Mouse (Mus musculus) MEL (cell line): ENCODE measurements around the gene Acaa1b.

Experiments used
- CTCF ChIP-seq, 3 experiments: IDR thresholded peaks in 2 of 3; conservative IDR thresholded peaks in 1 of 3; 2 replicates each; pipeline ENCODE4 v1.5.1; 2011 to 2012; ENCODE audit warnings: low read length in 3 of 3, low read depth in 2 of 3, mild to moderate bottlenecking in 2 of 3, improper control_type of control experiment in 1 of 3, inconsistent platforms in 1 of 3, mixed read lengths in 1 of 3, moderate library complexity in 1 of 3; ENCODE audit not compliant: control insufficient read depth in 1 of 3, insufficient read depth in 1 of 3, poor library complexity in 1 of 3, severe bottlenecking in 1 of 3
- EP300 ChIP-seq, 2 experiments: IDR thresholded peaks; 2 replicates each; pipeline ENCODE4 v1.6.1; 2011; ENCODE audit warnings: improper control_type of control experiment in 2 of 2, low read length in 2 of 2, low read depth in 1 of 2, mild to moderate bottlenecking in 1 of 2
- GATA1 ChIP-seq: IDR thresholded peaks from 2 replicates; pipeline ENCODE4 v1.6.1; 2011; ENCODE audit warnings: low read depth, low read length, improper control_type of control experiment
- KAT2A ChIP-seq: conservative IDR thresholded peaks from 2 replicates; pipeline ENCODE4 v1.6.1; 2012; ENCODE audit warnings: low read depth, low read length, improper control_type of control experiment, inconsistent platforms
- NELFE ChIP-seq: IDR thresholded peaks from 2 replicates; pipeline ENCODE4 v1.6.1; 2011; ENCODE audit warnings: low read depth, low read length, improper control_type of control experiment
- POLR2A ChIP-seq, 2 experiments: IDR thresholded peaks; 2 replicates each; pipeline ENCODE4 v1.6.1; 2011 to 2012; ENCODE audit warnings: low read length in 2 of 2, mild to moderate bottlenecking in 2 of 2, control low read depth in 1 of 2, improper control_type of control experiment in 1 of 2, low read depth in 1 of 2, moderate library complexity in 1 of 2; ENCODE audit not compliant: control insufficient read depth in 1 of 2, insufficient read depth in 1 of 2, poor library complexity in 1 of 2
- POLR2AphosphoS2 ChIP-seq: IDR thresholded peaks from 2 replicates; pipeline ENCODE4 v1.6.1; 2011; ENCODE audit warnings: low read length, improper control_type of control experiment
- USF1 ChIP-seq: IDR thresholded peaks from 2 replicates; pipeline ENCODE4 v1.6.1; 2014; ENCODE audit warnings: low read depth, mild to moderate bottlenecking, inconsistent platforms, low read length, improper control_type of control experiment, moderate library complexity
- ZMIZ1 ChIP-seq: IDR thresholded peaks from 2 replicates; pipeline ENCODE4 v1.6.1; 2012; ENCODE audit warnings: low read depth, mild to moderate bottlenecking, inconsistent platforms, low read length, improper control_type of control experiment, moderate library complexity

DNA sequence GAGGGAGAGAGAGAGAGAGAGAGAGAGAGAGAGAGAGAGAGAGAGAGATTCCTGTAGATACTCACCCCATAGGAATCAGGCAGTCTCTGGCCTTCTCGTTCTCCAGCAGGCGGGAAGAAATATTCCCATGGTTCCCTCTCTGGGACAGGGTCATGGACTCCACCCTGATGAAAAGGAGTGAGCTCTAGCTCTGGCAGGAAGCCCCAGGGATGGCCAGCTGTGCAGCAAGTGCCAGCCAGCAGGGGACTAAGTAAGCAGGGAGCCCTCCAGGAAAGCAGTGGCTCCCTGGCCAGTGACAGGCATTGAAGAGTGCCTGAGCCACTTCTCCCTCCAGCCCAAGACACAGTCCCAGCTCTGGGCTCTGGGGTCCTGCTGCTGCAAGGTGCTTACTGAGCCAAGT is 5.1 kb downstream of the Acaa1b start:
- TF ChIP-seq CTCF (IDR thresholded peaks at IDR 0.05 in 2 of 3, conservative IDR thresholded peaks at IDR 0.05 in 1 of 3; ENCODE audit: control insufficient read depth in 1 of 3, insufficient read depth in 1 of 3, low read depth in 2 of 3, low read length in 3 of 3, poor library complexity in 1 of 3, severe bottlenecking in 1 of 3) (no peak), POLR2A (IDR thresholded peaks at IDR 0.05; ENCODE audit: control insufficient read depth in 1 of 2, insufficient read depth in 1 of 2, low read depth in 1 of 2, low read length in 2 of 2, poor library complexity in 1 of 2) (no peak), EP300 (IDR thresholded peaks at IDR 0.05; ENCODE audit: low read depth in 1 of 2, low read length in 2 of 2) (no peak), GATA1 (no peak), POLR2AphosphoS2 (no peak), USF1 (no peak), KAT2A (no peak), ZMIZ1 (no peak), NELFE (no peak)
